Mouse (Mus musculus) forebrain, embryonic 12.5 days (tissue): Measurements from ENCODE around the gene Myh6. TPM values are rescaled to one million over a fixed set of nuclear protein-coding genes. Genes with fewer than 3 reads are reported as not detected.
"Not testable (repeated sequence)": the region's sequence is repeated elsewhere in the genome, so short reads cannot be mapped to it uniquely, and the experiment has no call there.

ENCODE experiments used
- ATAC-seq: fragments of 200-750 bp; cut with Nextera tagmentation; 2 replicates; pipeline ENCODE4 v1.8.0; 2017; ENCODE audit warnings: moderate TSS enrichment; ENCODE audit not compliant: low FRiP score
- H3K27ac ChIP-seq: fragments of 300-500 bp; sonication (generic); 2 replicates; pipeline ENCODE4 v1.5.1; 2016; ENCODE audit warnings: mild to moderate bottlenecking
- H3K27me3 ChIP-seq: fragments of 300-500 bp; sonication (generic); 2 replicates; pipeline ENCODE4 v1.6.1; 2016; ENCODE audit warnings: mild to moderate bottlenecking
- H3K36me3 ChIP-seq: fragments of 300-500 bp; sonication (generic); replicated peaks from 2 replicates; pipeline ENCODE4 v1.6.1; 2016; ENCODE audit warnings: mild to moderate bottlenecking
- H3K4me1 ChIP-seq: fragments of 300-500 bp; sonication (generic); 2 replicates; pipeline ENCODE4 v1.6.1; 2016
- H3K4me2 ChIP-seq: fragments of 300-500 bp; sonication (generic); 2 replicates; pipeline ENCODE4 v1.6.1; 2016; ENCODE audit warnings: mild to moderate bottlenecking, moderate library complexity
- H3K4me3 ChIP-seq: fragments of 300-500 bp; sonication (generic); replicated peaks from 2 replicates; pipeline ENCODE4 v1.5.1; 2016; ENCODE audit warnings: mild to moderate bottlenecking
- H3K9ac ChIP-seq: fragments of 300-500 bp; sonication (generic); 2 replicates; pipeline ENCODE4 v1.6.1; 2016; ENCODE audit warnings: mild to moderate bottlenecking
- H3K9me3 ChIP-seq: fragments of 300-500 bp; sonication (generic); 2 replicates; pipeline ENCODE4 v1.6.1; 2016
- WGBS: fragments of 180-500 bp; shearing (Covaris S2); methylation state at CpG from one replicate; pipeline ENCODE4 v1.1.7; 2016; 5-methylcytosine and 5-hydroxymethylcytosine counted together
- polyA plus RNA-seq: library from polyadenylated mRNA; unstranded; fragments of >200 nt; fragmentation: Nextera tagmentation; extraction: Ambion mirVana; gene quantifications from 2 replicates; pipeline ENCODE4 v1.2.1, GENCODE M21; 2016

Gene Myh6
- polyA plus RNA-seq, 1 experiment from 2014 or later = 1.8 TPM

- Histone ChIP-seq H3K36me3 (no peaks in the 10 kb centered on the region), H3K9ac (no peak overlapping the region), H3K27ac (no peak overlapping the region), H3K4me1 (peaks cover 5% of the 10 kb centered on the region; the same call in 1 of the 2 replicates), H3K4me2 (no peak overlapping the region), H3K27me3 (peaks cover 5% of the 10 kb centered on the region; the same call in 1 of the 2 replicates), H3K9me3 (no peaks in the 10 kb centered on the region), H3K4me3 (no peak overlapping the region)
- ATAC-seq = no peak
- 87% methylated on average over 15 of the region's 15 CpGs for WGBS
Measured at GRCm38 (mm10) chr14:54965044-54965443, 1.7 kb downstream of the Myh6 start.

GRCm38 (mm10) chr14:54963727-54964126 is 3.0 kb downstream of the Myh6 start:
- H3K27me3 ChIP-seq = peaks cover 5% of the 10 kb centered on the region; the same call in 1 of the 2 replicates
- peaks cover 5% of the 10 kb centered on the region; the same call in 1 of the 2 replicates for H3K4me1 ChIP-seq
- H3K9me3 ChIP-seq = no peaks in the 10 kb centered on the region
- no peak overlapping the region for H3K4me3 ChIP-seq
- no peak for ATAC-seq
- H3K27ac ChIP-seq = no peak overlapping the region
- no peak overlapping the region for H3K9ac ChIP-seq
- H3K36me3 ChIP-seq = no peaks in the 10 kb centered on the region
- WGBS = 90% methylated on average over 11 of the region's 11 CpGs
- no peak overlapping the region for H3K4me2 ChIP-seq

DNA sequence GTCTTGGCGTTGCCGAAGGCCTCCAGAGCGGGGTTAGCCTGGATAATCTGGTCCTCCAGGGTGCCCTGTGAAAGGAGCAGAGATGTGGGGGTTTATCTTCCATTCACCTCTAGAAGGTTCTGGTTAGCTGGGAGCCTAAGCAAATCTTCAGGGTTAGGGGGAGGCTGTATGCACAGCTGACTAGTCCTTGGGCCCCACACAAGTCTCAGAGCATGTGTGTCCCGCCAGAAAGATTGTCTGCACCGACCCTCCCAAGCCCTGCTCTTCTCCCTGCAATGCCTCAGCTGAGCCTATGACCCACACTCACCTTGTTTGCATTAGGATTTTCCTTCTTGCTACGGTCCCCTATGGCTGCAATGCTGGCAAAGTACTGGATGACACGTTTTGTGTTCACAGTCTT is 4.0 kb downstream of the Myh6 start:
- Histone ChIP-seq H3K36me3 (no peaks in the 10 kb centered on the region), H3K27ac (no peak overlapping the region), H3K4me1 (peaks cover 5% of the 10 kb centered on the region; the same call in 1 of the 2 replicates), H3K27me3 (peaks cover 5% of the 10 kb centered on the region; the same call in 1 of the 2 replicates), H3K9ac (no peak overlapping the region), H3K9me3 (no peaks in the 10 kb centered on the region), H3K4me3 (no peak overlapping the region), H3K4me2 (no peak overlapping the region)
- ATAC-seq = no peak
- 93% methylated on average over 7 of the region's 7 CpGs for WGBS

- peaks cover 5% of the 10 kb centered on the region; the same call in 1 of the 2 replicates for H3K27me3 ChIP-seq
- no peak overlapping the region for H3K4me2 ChIP-seq
- no peak overlapping the region for H3K9ac ChIP-seq
- H3K9me3 ChIP-seq = no peaks in the 10 kb centered on the region
- no peak overlapping the region for H3K4me3 ChIP-seq
- ATAC-seq = no peak
- peaks cover 5% of the 10 kb centered on the region; the same call in 1 of the 2 replicates for H3K4me1 ChIP-seq
- 78% methylated on average over 5 of the region's 5 CpGs for WGBS
- no peak overlapping the region for H3K27ac ChIP-seq
- H3K36me3 ChIP-seq = no peaks in the 10 kb centered on the region
Measured at GRCm38 (mm10) chr14:54961487-54961886, 5.2 kb downstream of the Myh6 start.

DNA sequence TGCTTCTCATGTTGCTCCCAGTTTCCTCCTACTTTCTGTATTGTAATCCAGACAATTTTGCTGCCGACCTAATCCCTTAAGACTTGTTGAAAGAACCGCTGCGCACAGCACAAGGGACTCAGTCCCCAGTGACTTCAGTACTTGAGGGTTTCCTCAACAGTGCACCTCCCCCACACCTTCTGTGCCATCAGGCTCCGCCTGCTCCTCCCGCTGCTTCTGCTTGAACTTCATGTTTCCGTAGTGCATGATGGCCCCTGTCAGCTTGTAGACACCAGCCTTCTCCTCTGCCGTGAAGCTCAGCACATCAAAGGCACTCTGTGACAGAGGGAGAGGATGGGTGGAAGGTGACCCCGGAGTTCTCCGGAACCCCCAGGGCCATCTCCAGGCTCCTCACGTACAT is 6.0 kb downstream of the Myh6 start:
- Histone ChIP-seq H3K9me3 (no peaks in the 10 kb centered on the region), H3K4me3 (no peak overlapping the region), H3K36me3 (no peaks in the 10 kb centered on the region), H3K4me2 (no peak overlapping the region), H3K27me3 (peaks cover 5% of the 10 kb centered on the region; the same call in 1 of the 2 replicates), H3K4me1 (peaks cover 5% of the 10 kb centered on the region; the same call in 1 of the 2 replicates), H3K9ac (no peak overlapping the region), H3K27ac (no peak overlapping the region)
- no peak for ATAC-seq
- WGBS = 68% methylated on average over 10 of the region's 10 CpGs

DNA sequence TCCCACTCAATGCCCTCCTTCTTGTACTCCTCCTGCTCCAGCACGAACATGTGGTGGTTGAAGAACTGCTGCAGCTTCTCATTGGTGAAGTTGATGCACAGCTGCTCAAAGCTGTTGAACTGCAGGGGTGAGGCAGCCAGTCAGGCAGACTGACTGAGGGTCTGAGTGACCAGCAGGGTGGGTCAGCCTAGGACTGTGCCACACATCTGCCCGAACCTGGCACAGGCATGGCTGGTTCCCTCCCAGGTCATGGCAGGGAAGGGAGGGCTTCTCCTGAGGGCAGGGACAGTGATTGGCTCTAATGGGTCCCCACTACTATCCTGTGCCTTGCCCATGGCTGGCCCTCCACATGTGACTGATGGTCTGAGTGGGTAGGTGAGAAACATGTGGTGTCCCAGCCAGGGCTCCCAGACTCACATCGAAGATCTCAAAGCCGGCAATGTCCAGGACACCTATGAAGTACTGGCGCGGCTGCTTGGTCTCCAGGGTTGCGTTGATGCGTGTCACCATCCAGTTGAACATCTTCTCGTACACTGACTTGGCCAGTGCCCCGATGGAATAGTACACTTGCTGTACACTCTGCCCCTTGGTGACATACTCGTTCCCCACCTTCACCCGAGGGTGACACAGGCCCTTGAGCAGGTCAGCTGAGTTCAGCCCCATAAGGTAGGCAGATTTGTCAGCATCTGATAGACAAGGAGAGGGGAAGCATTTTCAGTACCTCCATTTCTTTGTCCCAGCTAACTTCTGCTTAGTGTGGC is 6.7 kb downstream of the Myh6 start:
- not testable (repeated sequence) for H3K9ac ChIP-seq, ATAC-seq, H3K9me3 ChIP-seq, H3K27ac ChIP-seq, H3K27me3 ChIP-seq, H3K4me3 ChIP-seq, H3K4me2 ChIP-seq, H3K4me1 ChIP-seq, H3K36me3 ChIP-seq
- WGBS = 96% methylated on average over 12 of the region's 12 CpGs

DNA sequence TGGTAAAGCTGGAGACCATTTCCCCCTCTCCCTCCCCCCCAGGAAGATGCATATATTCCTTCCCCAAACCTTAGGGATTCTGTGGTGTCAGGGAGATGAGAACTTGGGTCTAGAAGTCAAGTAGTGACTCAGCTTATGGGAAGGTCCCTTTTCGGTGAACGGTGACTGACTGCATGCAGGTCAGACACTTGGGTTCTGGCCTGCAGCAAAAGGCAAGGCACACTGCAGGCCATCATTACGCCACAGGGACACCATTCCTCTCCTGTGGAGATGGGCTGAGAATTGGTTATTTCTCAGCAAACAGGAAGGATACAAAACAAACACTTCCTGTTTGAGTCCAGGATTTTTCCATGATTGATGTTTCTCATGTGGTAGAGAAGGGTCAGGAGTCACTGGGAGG is 7.5 kb downstream of the Myh6 start:
- 93% methylated on average over 3 of the region's 3 CpGs for WGBS
- Histone ChIP-seq H3K4me2 (no peak overlapping the region), H3K27ac (no peak overlapping the region), H3K4me3 (no peak overlapping the region), H3K4me1 (peaks cover 5% of the 10 kb centered on the region; the same call in 1 of the 2 replicates), H3K27me3 (peaks cover 5% of the 10 kb centered on the region; the same call in 1 of the 2 replicates), H3K36me3 (no peaks in the 10 kb centered on the region), H3K9me3 (no peaks in the 10 kb centered on the region), H3K9ac (no peak overlapping the region)
- no peak for ATAC-seq

DNA sequence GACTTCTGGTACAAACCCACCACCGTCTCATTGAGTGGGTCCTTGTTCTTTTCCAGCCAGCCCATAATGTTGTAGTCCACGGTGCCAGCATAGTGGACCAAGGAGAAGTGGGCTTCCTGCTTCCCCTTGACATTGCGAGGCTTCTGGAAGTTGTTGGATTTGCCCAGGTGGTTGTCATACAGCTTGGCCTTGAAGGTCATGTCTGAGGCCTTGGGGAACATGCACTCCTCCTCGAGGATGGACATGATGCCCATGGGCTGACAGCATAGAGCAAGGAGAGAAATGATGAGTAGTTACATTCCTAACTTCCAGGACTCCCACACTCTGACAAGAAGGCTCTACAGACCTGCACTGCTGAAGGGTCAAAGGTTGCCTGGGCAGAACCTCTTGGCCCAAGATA is 8.2 kb downstream of the Myh6 start:
- H3K9me3 ChIP-seq = no peaks in the 10 kb centered on the region
- no peak overlapping the region for H3K4me3 ChIP-seq
- no peak for ATAC-seq
- H3K27ac ChIP-seq = no peak overlapping the region
- 86% methylated on average over 4 of the region's 4 CpGs for WGBS
- peaks cover 5% of the 10 kb centered on the region; the same call in 1 of the 2 replicates for H3K4me1 ChIP-seq
- H3K27me3 ChIP-seq = peaks cover 5% of the 10 kb centered on the region; the same call in 1 of the 2 replicates
- H3K4me2 ChIP-seq = no peak overlapping the region
- no peaks in the 10 kb centered on the region for H3K36me3 ChIP-seq
- no peak overlapping the region for H3K9ac ChIP-seq

DNA sequence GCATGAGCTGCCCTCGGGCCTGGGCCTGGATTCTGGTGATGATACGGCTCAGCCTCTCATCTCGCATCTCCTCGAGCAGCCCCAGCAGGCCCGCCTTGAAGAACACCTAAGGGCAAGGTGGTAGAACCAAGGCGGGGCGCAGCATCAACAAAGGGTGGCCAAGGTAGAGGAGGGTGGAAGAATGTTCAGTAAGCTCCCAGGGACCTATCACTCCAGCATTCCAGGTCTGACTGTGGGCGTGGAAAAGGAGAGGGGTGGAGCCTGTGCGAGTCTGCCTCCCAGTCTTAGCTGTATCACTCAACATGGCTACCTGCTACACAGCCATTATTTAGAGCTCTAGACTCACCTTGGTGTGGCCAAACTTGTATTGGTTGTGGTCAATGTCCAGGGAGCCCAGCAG is 10.2 kb downstream of the Myh6 start:
- peaks cover 4% of the 10 kb centered on the region; the same call in 1 of the 2 replicates for H3K27me3 ChIP-seq
- H3K9ac ChIP-seq = no peak overlapping the region
- ATAC-seq = no peak
- no peak overlapping the region for H3K27ac ChIP-seq
- no peak overlapping the region for H3K4me2 ChIP-seq
- no peaks in the 10 kb centered on the region for H3K9me3 ChIP-seq
- WGBS = 88% methylated on average over 9 of the region's 9 CpGs
- H3K4me1 ChIP-seq = peaks cover 5% of the 10 kb centered on the region; the same call in 1 of the 2 replicates
- H3K4me3 ChIP-seq = no peak overlapping the region
- no peaks in the 10 kb centered on the region for H3K36me3 ChIP-seq

- Histone ChIP-seq H3K9ac (no peak overlapping the region), H3K9me3 (no peaks in the 10 kb centered on the region), H3K4me2 (no peak overlapping the region), H3K4me1 (no peaks in the 10 kb centered on the region), H3K27me3 (no peaks in the 10 kb centered on the region), H3K36me3 (no peaks in the 10 kb centered on the region), H3K27ac (no peak overlapping the region), H3K4me3 (no peak overlapping the region)
- ATAC-seq = no peak
- WGBS = 90% methylated on average over 3 of the region's 3 CpGs
Measured at GRCm38 (mm10) chr14:54955481-54955880, 11.2 kb downstream of the Myh6 start.

GRCm38 (mm10) chr14:54954474-54954873 is 12.3 kb downstream of the Myh6 start:
- no peak overlapping the region for H3K9ac ChIP-seq
- no peak overlapping the region for H3K4me2 ChIP-seq
- no peak for ATAC-seq
- no peaks in the 10 kb centered on the region for H3K27me3 ChIP-seq
- H3K36me3 ChIP-seq = no peaks in the 10 kb centered on the region
- no peaks in the 10 kb centered on the region for H3K9me3 ChIP-seq
- no peaks in the 10 kb centered on the region for H3K4me1 ChIP-seq
- no peak overlapping the region for H3K4me3 ChIP-seq
- WGBS = 84% methylated on average over 3 of the region's 3 CpGs
- no peak overlapping the region for H3K27ac ChIP-seq

DNA sequence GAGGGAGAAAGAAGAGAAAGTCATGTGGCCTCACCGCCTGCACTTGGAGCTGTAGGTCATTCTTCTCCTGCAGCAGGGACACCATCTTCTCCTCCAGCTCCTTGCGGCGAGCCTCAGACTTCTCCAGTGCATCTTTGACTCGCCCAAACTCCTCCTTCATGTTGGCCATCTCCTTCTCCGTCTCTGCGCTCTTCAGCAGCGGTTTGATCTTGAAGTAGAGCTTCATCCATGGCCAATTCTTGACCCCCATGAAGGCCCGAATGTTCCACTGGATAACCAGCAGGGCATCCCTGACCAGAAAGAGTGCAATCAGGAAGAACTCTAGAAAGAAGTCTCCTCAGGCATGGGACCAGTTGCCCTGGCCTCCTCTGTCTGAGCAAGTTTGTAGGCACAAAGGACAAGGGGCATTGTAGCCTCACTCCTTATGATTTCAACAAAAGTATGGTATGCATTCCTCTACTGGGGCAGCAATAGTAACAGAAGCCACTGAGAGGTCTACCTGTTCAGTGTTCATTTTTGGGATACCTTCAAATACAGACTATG is 13.0 kb downstream of the Myh6 start:
- Histone ChIP-seq H3K4me2 (no peak overlapping the region), H3K4me3 (no peak overlapping the region), H3K27me3 (no peaks in the 10 kb centered on the region), H3K27ac (no peak overlapping the region), H3K9ac (no peak overlapping the region), H3K4me1 (no peaks in the 10 kb centered on the region), H3K36me3 (no peaks in the 10 kb centered on the region), H3K9me3 (no peaks in the 10 kb centered on the region)
- ATAC-seq = no peak
- 94% methylated on average over 8 of the region's 8 CpGs for WGBS

- Histone ChIP-seq H3K27me3 (no peaks in the 10 kb centered on the region), H3K4me1 (no peaks in the 10 kb centered on the region), H3K36me3 (no peaks in the 10 kb centered on the region), H3K4me3 (no peak overlapping the region), H3K9me3 (no peaks in the 10 kb centered on the region), H3K27ac (no peak overlapping the region), H3K9ac (no peak overlapping the region), H3K4me2 (no peak overlapping the region)
- ATAC-seq = no peak
- WGBS = 88% methylated on average over 6 of the region's 6 CpGs
Measured at GRCm38 (mm10) chr14:54951587-54951986, 15.1 kb downstream of the Myh6 start.
